Mouse (Mus musculus) lung, embryonic 14.5 days (tissue): Measurements from ENCODE around the gene Maml3. TPM values are rescaled to one million over a fixed set of nuclear protein-coding genes. Genes with fewer than 3 reads are reported as not detected.

Experiments
- ATAC-seq: fragments of 200-750 bp; cut with Nextera tagmentation; 2 replicates; pipeline ENCODE4 v1.8.0; 2017; ENCODE audit warnings: mild to moderate bottlenecking, moderate TSS enrichment, moderate library complexity; ENCODE audit not compliant: insufficient read depth
- DNase-seq: peaks from one replicate; pipeline ENCODE4 v3.0.0-alpha.2; 2015
- H3K27ac ChIP-seq: fragments of 300-500 bp; sonication (generic); 2 replicates; pipeline ENCODE4 v1.5.1; 2014; ENCODE audit warnings: low read depth, mild to moderate bottlenecking, moderate library complexity
- H3K27me3 ChIP-seq: fragments of 300-500 bp; sonication (generic); 2 replicates; pipeline ENCODE4 v1.6.1; 2014; ENCODE audit warnings: low read length, control low read depth; ENCODE audit not compliant: insufficient read depth
- H3K36me3 ChIP-seq: fragments of 300-500 bp; sonication (generic); 2 replicates; pipeline ENCODE4 v1.6.1; 2014; ENCODE audit warnings: control low read depth; ENCODE audit not compliant: insufficient read depth
- H3K4me1 ChIP-seq: fragments of 300-500 bp; sonication (generic); 2 replicates; pipeline ENCODE4 v1.6.1; 2014; ENCODE audit warnings: antibody characterized with exemption, control low read depth; ENCODE audit not compliant: insufficient read depth
- H3K4me2 ChIP-seq: fragments of 300-500 bp; sonication (generic); 2 replicates; pipeline ENCODE4 v1.6.1; 2014; ENCODE audit warnings: mild to moderate bottlenecking
- H3K4me3 ChIP-seq: fragments of 300-500 bp; sonication (generic); 2 replicates; pipeline ENCODE4 v1.5.1; 2014; ENCODE audit warnings: low read depth, low read length
- H3K9ac ChIP-seq: fragments of 300-500 bp; sonication (generic); 2 replicates; pipeline ENCODE4 v1.6.1; 2014
- H3K9me3 ChIP-seq: fragments of 300-500 bp; sonication (generic); 2 replicates; pipeline ENCODE4 v1.6.1; 2016; ENCODE audit warnings: low read depth, low read length, control low read depth
- CTCF ChIP-seq: IDR thresholded peaks from 2 replicates; pipeline ENCODE4 v1.5.1; 2016; ENCODE audit warnings: antibody characterized with exemption, low read depth
- WGBS: fragments of 180-500 bp; shearing (Covaris S2); extraction: QIAGEN DNeasy Blood & Tissue Kit; methylation state at CpG from one replicate; pipeline ENCODE4 v1.1.7; 2014; 5-methylcytosine and 5-hydroxymethylcytosine counted together
- polyA plus RNA-seq: library from polyadenylated mRNA; unstranded; fragments of >200 nt; fragmentation: Nextera tagmentation; extraction: Ambion mirVana; gene quantifications from 2 replicates; pipeline ENCODE4 v1.2.1, GENCODE M21; 2014

Gene Maml3
- polyA plus RNA-seq, 1 experiment from 2014 or later, result 9.1 TPM

- no peak for ATAC-seq
- Histone ChIP-seq H3K9me3 (no peaks in the 10 kb centered on the region), H3K4me3 (peak overlapping the region; percentile 41; the same call in 1 of the 2 replicates), H3K9ac (peak overlapping the region; percentile 38; the same call in 1 of the 2 replicates), H3K4me2 (peak overlapping the region; percentile 89), H3K36me3 (no peaks in the 10 kb centered on the region), H3K4me1 (peaks cover 17% of the 10 kb centered on the region; the same call in 1 of the 2 replicates), H3K27ac (no peak overlapping the region), H3K27me3 (no peaks in the 10 kb centered on the region)
- peak; percentile 48 for DNase-seq
- 35% methylated on average over 9 of the region's 9 CpGs for WGBS
- TF ChIP-seq CTCF, result no peak
These were observed 98.0 kb downstream of the Maml3 start for GRCm38 (mm10) chr3:52006721-52007330.

DNA sequence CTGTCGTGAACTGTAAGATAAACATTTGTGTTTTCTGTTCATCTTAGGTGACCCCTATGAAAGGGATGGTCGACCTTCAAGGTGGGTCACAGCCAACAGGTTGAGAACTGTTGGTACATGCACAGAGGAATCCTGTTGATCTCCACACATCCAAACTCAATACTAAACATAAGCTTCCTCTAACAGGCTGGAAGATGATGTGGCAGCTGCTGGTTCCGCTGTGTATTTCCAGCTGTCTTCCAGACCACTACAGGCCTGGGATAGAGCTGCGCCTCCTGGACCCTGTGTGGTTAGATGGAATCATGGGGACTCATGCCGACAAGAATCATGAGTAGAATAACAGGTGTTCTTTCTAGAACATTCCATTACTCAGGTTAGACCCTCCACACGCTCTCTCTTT, 101.2 kb downstream of the Maml3 start:
- no peak for DNase-seq
- 71% methylated on average over 6 of the region's 6 CpGs for WGBS
- H3K4me2 ChIP-seq, result no peak overlapping the region
- peaks cover 23% of the 10 kb centered on the region; the same call in 1 of the 2 replicates for H3K4me1 ChIP-seq
- no peak for TF ChIP-seq CTCF
- H3K9ac ChIP-seq, result no peak overlapping the region
- no peaks in the 10 kb centered on the region for H3K27me3 ChIP-seq
- no peak overlapping the region for H3K27ac ChIP-seq
- no peak for ATAC-seq
- H3K36me3 ChIP-seq, result no peaks in the 10 kb centered on the region
- no peaks in the 10 kb centered on the region for H3K9me3 ChIP-seq
- no peak overlapping the region for H3K4me3 ChIP-seq

- Histone ChIP-seq H3K4me1 (peaks cover 9% of the 10 kb centered on the region; the same call in 1 of the 2 replicates), H3K36me3 (no peaks in the 10 kb centered on the region), H3K9ac (no peak overlapping the region), H3K9me3 (no peaks in the 10 kb centered on the region), H3K4me2 (no peak overlapping the region), H3K27ac (no peak overlapping the region), H3K27me3 (no peaks in the 10 kb centered on the region), H3K4me3 (no peak overlapping the region)
- DNase-seq (no peak), ATAC-seq (no peak)
- 87% methylated on average over 9 of the region's 9 CpGs for WGBS
- TF ChIP-seq CTCF, result no peak
These were observed 103.4 kb downstream of the Maml3 start for GRCm38 (mm10) chr3:52001518-52001895.

- DNase-seq, result no peak
- WGBS, result 86% methylated on average over 10 of the region's 10 CpGs
- no peaks in the 10 kb centered on the region for H3K36me3 ChIP-seq
- H3K4me1 ChIP-seq, result peaks cover 7% of the 10 kb centered on the region; the same call in 1 of the 2 replicates
- H3K27me3 ChIP-seq, result no peaks in the 10 kb centered on the region
- H3K4me3 ChIP-seq, result no peak overlapping the region
- no peaks in the 10 kb centered on the region for H3K9me3 ChIP-seq
- H3K9ac ChIP-seq, result no peak overlapping the region
- no peak for ATAC-seq
- H3K27ac ChIP-seq, result no peak overlapping the region
- no peak for TF ChIP-seq CTCF
- H3K4me2 ChIP-seq, result no peak overlapping the region
These were observed 103.9 kb downstream of the Maml3 start for GRCm38 (mm10) chr3:52000871-52001517.

DNA sequence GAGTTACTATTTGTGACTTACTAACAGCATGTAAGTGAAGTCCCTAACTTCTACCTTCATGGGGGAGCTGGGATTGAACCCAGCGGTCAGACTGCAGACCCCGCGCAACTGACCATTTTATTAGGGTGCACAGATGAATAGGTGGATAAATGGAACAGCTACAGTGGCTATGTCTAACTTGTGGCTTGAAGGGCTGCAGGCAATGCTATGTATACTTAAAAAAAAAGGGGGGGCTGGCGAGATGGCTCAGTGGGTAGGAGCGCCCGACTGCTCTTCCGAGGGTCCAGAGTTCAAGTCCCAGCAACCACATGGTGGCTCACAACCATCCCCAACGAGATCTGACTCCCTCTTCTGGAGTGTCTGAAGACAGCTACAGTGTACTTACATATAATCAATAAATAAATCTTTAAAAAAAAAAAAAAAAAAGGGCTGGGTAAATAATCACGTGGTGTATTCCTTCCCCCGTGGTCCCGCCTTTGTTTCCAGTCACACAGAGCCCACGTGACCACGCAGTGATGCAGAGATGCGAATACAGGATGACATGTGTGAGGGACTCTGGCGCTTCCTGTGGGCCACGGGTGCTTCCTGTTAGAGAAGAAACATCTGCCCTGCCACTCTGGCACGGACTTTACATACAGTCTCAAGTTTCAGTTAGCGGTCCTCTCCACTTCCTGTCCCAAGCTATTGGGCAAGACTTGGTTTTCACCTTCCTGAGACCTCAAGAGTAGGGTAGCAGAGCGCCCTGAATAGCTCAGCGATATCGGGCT, 105.0 kb downstream of the Maml3 start:
- Histone ChIP-seq H3K4me1 (peaks cover 7% of the 10 kb centered on the region; the same call in 1 of the 2 replicates), H3K27me3 (no peaks in the 10 kb centered on the region), H3K9me3 (no peaks in the 10 kb centered on the region), H3K9ac (no peak overlapping the region), H3K36me3 (no peaks in the 10 kb centered on the region), H3K4me2 (no peak overlapping the region), H3K4me3 (no peak overlapping the region), H3K27ac (no peak overlapping the region; the same call in 1 of the 2 replicates)
- no peak for TF ChIP-seq CTCF
- 77% methylated on average over 21 of the region's 21 CpGs for WGBS
- peak; percentile 82 for DNase-seq
- peak; percentile 80 for ATAC-seq

DNA sequence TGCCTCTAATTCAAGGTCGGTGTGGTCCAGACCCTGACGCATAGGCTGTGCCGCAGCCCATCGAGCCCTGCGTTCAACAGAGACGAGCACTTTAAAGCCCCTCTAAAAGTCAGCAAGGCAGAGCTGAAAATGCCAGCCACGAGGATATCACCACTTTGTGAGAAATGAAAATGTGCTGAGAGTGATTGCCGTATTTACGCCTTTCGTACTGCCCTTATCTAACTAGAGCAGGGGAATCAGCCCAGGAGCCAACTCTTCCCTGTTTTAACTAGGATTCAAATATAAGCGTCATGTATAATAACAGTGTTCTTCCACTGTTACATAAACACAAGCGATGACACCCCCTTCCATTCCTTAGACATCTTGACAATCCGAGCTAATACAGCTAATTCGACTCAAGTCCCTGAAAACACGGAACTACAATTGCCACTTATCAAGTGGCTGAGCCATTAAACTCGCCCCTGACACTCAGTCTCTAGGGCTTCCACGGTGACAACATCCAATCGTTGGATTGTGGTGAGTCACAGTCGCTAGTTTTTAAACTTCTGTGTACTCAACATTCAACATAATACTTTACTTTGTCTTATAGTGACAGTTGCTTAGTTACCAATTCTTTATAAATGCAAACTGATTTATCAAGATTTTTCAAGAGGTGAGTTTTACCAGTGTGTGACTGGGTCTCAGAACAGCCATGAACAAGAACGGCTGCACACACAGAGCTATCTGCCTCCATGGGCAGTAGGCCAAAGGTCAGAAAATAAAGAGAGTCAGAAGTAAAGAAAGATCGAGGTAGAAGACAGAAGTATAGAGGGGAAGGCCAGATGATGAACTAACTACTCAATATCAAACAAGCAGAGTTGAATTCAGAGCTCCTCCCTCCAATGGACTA, 106.1 kb downstream of the Maml3 start:
- 0 out of 2 replicates have a peak, but pooled peaks cover 7% of the 10 kb centered on the region for H3K4me1 ChIP-seq
- no peaks in the 10 kb centered on the region for H3K9me3 ChIP-seq
- 47% methylated on average over 21 of the region's 21 CpGs for WGBS
- no peaks in the 10 kb centered on the region for H3K27me3 ChIP-seq
- 0 out of 2 replicates have a peak overlapping the region, but pooled peaks have one; percentile 7 for H3K9ac ChIP-seq
- no peak overlapping the region for H3K27ac ChIP-seq
- DNase-seq (no peak), ATAC-seq (0 out of 2 replicates have a peak, but pooled peaks have one; percentile 18)
- H3K4me2 ChIP-seq, result no peak overlapping the region
- no peak overlapping the region for H3K4me3 ChIP-seq
- H3K36me3 ChIP-seq, result no peaks in the 10 kb centered on the region
- no peak for TF ChIP-seq CTCF
